14 mouse cellular contexts compared by ENCODE assay signal in the genomic region with DNA sequence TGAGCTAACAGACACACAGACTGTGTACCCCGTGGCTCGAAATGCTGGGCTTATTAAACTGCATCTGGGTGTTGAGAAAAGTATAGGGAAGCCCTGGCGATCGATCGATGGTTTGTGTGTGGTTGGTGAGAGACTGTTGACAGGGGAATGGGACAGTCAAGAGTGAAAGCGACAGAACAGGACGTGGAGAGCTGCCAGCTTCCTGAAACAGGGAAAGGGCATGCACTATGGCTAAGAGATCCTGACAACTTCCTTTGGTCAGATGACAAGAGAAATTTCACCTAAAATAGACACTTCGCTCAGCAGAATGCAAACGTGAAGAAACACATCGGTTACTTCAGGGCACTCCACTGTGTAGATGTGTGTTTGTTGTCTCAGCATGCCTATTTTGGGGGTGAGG.
DNase-seq lines count a peak whose midpoint lies in the region; ATAC-seq and TF ChIP-seq lines count a peak whose summit lies in the region.
"Had no signal": no experiment of that assay in that cellular context is flagged by ENCODE, and none has a peak within 500 bp of the region (broad histone marks: within the 10 kb centered on the region; RNA-seq: fewer than 3 reads in every experiment).

No protein-coding gene starts in this region.

- TF ChIP-seq POLR2A in bone marrow macrophage, adult 2 months (IDR thresholded peaks at IDR 0.05; ENCODE audit: borderline replicate concordance, low read depth, low read length): no peak

- DNase-seq in kidney, postnatal 14 days: peak; percentile 28
- DNase-seq in liver, embryonic 14.5 days (ENCODE audit: low read depth in 3 of 3, low spot score in 3 of 3): no peak
- DNase-seq in cerebellum, adult 11-12 months: no peak
- DNase-seq in ovary, postnatal 10 days (ENCODE audit: low spot score): no peak
- no peak for DNase-seq in forebrain, embryonic 14.5 days (ENCODE audit: low spot score)
- DNase-seq: cerebellum, postnatal 25 days; left cerebral cortex, postnatal 4 days; midbrain, embryonic 14.5 days; right cerebral cortex, postnatal 14 days had no signal

- no peak overlapping the region for H3K27ac ChIP-seq in kidney, embryonic 16.5 days (ENCODE audit: low read length)
- peak overlapping the region; percentile 52 for H3K27ac ChIP-seq in bone marrow macrophage, adult 2 months (ENCODE audit: insufficient read depth, low read depth, low read length)
- no peak overlapping the region for H3K27ac ChIP-seq in heart, embryonic 12.5 days (ENCODE audit: poor library complexity, severe bottlenecking)
- H3K27ac ChIP-seq in liver, embryonic 14.5 days: no peak overlapping the region
- H3K27ac ChIP-seq in forebrain, embryonic 14.5 days (ENCODE audit: low read depth, low read length): no peak overlapping the region
- H3K27ac ChIP-seq: stomach, postnatal 0 days had no signal

- no peaks in the 10 kb centered on the region for H3K36me3 ChIP-seq in kidney, embryonic 16.5 days (ENCODE audit: insufficient read depth, low read length)
- no peaks in the 10 kb centered on the region for H3K36me3 ChIP-seq in heart, embryonic 12.5 days
- no peaks in the 10 kb centered on the region for H3K36me3 ChIP-seq in liver, embryonic 14.5 days (replicated peaks; ENCODE audit: control insufficient read depth, insufficient read depth, low read depth)
- H3K36me3 ChIP-seq in forebrain, embryonic 14.5 days (ENCODE audit: control insufficient read depth, insufficient read depth, low read length): no peaks in the 10 kb centered on the region

- no peak overlapping the region for H3K4me3 ChIP-seq in kidney, embryonic 16.5 days (ENCODE audit: low read length)
- peak overlapping the region; percentile 23 for H3K4me3 ChIP-seq in bone marrow macrophage, adult 2 months (ENCODE audit: insufficient read depth, low read length)
- H3K4me3 ChIP-seq in heart, embryonic 12.5 days: no peak overlapping the region
- no peak overlapping the region for H3K4me3 ChIP-seq in liver, embryonic 14.5 days (ENCODE audit: insufficient read depth in 1 of 2, low read depth in 2 of 2, low read length in 2 of 2)
- H3K4me3 ChIP-seq in forebrain, embryonic 14.5 days (ENCODE audit: low read depth, low read length): no peak overlapping the region

- WGBS in kidney, embryonic 16.5 days: 69% methylated on average over 10 of the region's 10 CpGs
- 34% methylated on average over 10 of the region's 10 CpGs for WGBS in heart, embryonic 12.5 days
- WGBS in liver, embryonic 14.5 days (ENCODE audit: insufficient replicate concordance): 22% methylated on average over 10 of the region's 10 CpGs
- 87% methylated on average over 10 of the region's 10 CpGs for WGBS in forebrain, embryonic 14.5 days

- H3K4me2 ChIP-seq in kidney, embryonic 16.5 days (replicated peaks; ENCODE audit: low read depth, low read length): no peak overlapping the region
- peak overlapping the region; percentile 39 for H3K4me2 ChIP-seq in heart, embryonic 12.5 days
- H3K4me2 ChIP-seq in liver, embryonic 14.5 days (ENCODE audit: low read depth): no peak overlapping the region
- H3K4me2 ChIP-seq in forebrain, embryonic 14.5 days (ENCODE audit: low read length): no peak overlapping the region

- no peak for TF ChIP-seq EP300 in liver, embryonic 14.5 days (IDR thresholded peaks at IDR 0.05; ENCODE audit: low read depth)

- peaks cover 15% of the 10 kb centered on the region for H3K4me1 ChIP-seq in kidney, embryonic 16.5 days (ENCODE audit: insufficient read depth, low read length)
- peaks cover 22% of the 10 kb centered on the region for H3K4me1 ChIP-seq in bone marrow macrophage, adult 2 months (ENCODE audit: control insufficient read depth, insufficient read depth, low read length)
- H3K4me1 ChIP-seq in heart, embryonic 12.5 days (replicated peaks): peaks cover 31% of the 10 kb centered on the region
- H3K4me1 ChIP-seq in liver, embryonic 14.5 days (replicated peaks; ENCODE audit: control insufficient read depth in 2 of 2, insufficient read depth in 2 of 2, low read length in 1 of 2): peaks cover 17 to 29% of the 10 kb centered on the region in 2 experiments
- H3K4me1 ChIP-seq in forebrain, embryonic 14.5 days (ENCODE audit: control insufficient read depth, insufficient read depth, low read length): peaks cover 15% of the 10 kb centered on the region

- no peak overlapping the region for H3K9ac ChIP-seq in kidney, embryonic 16.5 days (replicated peaks; ENCODE audit: low read length)
- H3K9ac ChIP-seq in heart, embryonic 12.5 days: no peak overlapping the region
- 0 out of 2 replicates have a peak overlapping the region, but pooled peaks have one; percentile 5 for H3K9ac ChIP-seq in liver, embryonic 14.5 days (replicated peaks)
- H3K9ac ChIP-seq in forebrain, embryonic 14.5 days (ENCODE audit: low read length): no peak overlapping the region

- H3K9me3 ChIP-seq in kidney, embryonic 16.5 days (ENCODE audit: low read length): no peaks in the 10 kb centered on the region
- no peaks in the 10 kb centered on the region for H3K9me3 ChIP-seq in heart, embryonic 12.5 days (replicated peaks)
- no peaks in the 10 kb centered on the region for H3K9me3 ChIP-seq in liver, embryonic 14.5 days (ENCODE audit: control insufficient read depth, low read length)
- H3K9me3 ChIP-seq in forebrain, embryonic 14.5 days (replicated peaks; ENCODE audit: control insufficient read depth, low read length): no peaks in the 10 kb centered on the region

- ATAC-seq in kidney, embryonic 16.5 days (ENCODE audit: low FRiP score, low TSS enrichment): no peak
- 0 out of 2 replicates have a peak, but pooled peaks have one; percentile 12 for ATAC-seq in heart, embryonic 12.5 days (ENCODE audit: insufficient number of reproducible peaks, low FRiP score)
- no peak for ATAC-seq in liver, embryonic 14.5 days (ENCODE audit: insufficient read depth)
- ATAC-seq in forebrain, embryonic 14.5 days: no peak

- H3K27me3 ChIP-seq in kidney, embryonic 16.5 days (ENCODE audit: insufficient read depth, low read length): no peaks in the 10 kb centered on the region
- no peaks in the 10 kb centered on the region for H3K27me3 ChIP-seq in heart, embryonic 12.5 days (replicated peaks)
- no peaks in the 10 kb centered on the region for H3K27me3 ChIP-seq in liver, embryonic 14.5 days (ENCODE audit: control insufficient read depth, insufficient read depth, low read length)
- H3K27me3 ChIP-seq in forebrain, embryonic 14.5 days (replicated peaks; ENCODE audit: control insufficient read depth, insufficient read depth, low read length): no peaks in the 10 kb centered on the region; the same call in 1 of the 2 replicates
- H3K27me3 ChIP-seq: CH12.LX had no signal

- no peak for TF ChIP-seq CTCF in bone marrow macrophage, adult 2 months (IDR thresholded peaks at IDR 0.05; ENCODE audit: low read depth, low read length)
- no peak for TF ChIP-seq CTCF in liver, embryonic 14.5 days (IDR thresholded peaks at IDR 0.05; ENCODE audit: low read depth)
